Mouse (Mus musculus): ENCODE measurements at regions not wholly inside any gene's neighbourhood (a gene's known extent, or its start where the extent isn't known, plus 50 kb on each side); places are given as distances from the start of the nearest gene placed in this dataset.

DNA sequence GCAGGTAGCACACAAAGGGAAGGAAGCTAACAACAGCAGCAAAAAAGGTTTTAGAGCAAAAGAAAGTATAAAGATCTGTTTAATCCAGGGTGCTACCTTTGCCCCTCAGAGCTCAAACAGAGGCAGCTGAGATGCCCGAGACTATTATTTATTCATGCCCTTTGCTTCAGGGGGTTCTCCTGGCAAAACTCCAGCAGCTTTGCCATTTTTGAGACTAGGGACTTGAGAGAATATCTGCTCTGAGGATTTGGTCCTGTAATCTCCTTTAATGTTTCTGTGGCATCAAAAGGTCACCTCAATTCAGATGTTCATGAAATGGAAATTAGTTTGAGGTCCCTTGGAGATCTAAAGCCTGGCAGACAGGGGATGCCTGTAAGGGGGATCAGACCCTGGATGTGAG lies 116.1 kb downstream of the Atp6v1g3 start:
- TF ChIP-seq EP300 (optimal IDR thresholded peaks at IDR 0.05): no peak
- no peak for TF ChIP-seq CTCF (IDR thresholded peaks at IDR 0.05; ENCODE audit: low read depth)

All from stomach, postnatal 0 days (tissue).